Mouse (Mus musculus): ENCODE results near the gene Slc2a9. TPM values are rescaled to one million over a fixed set of nuclear protein-coding genes. Genes with fewer than 3 reads are reported as not detected.

Gene Slc2a9
- polyA plus RNA-seq, 1 experiment from 2014 or later = 0.93 TPM

- H3K36me3 ChIP-seq (ENCODE audit: control insufficient read depth, insufficient read depth, low read length) = no peaks in the 10 kb centered on the region
- WGBS = 83% methylated on average over 9 of the region's 9 CpGs
- no peaks in the 10 kb centered on the region for H3K27me3 ChIP-seq (ENCODE audit: control insufficient read depth, insufficient read depth, low read length)
- H3K27ac ChIP-seq (ENCODE audit: low read length) = no peak overlapping the region
- no peak overlapping the region for H3K4me2 ChIP-seq (replicated peaks; ENCODE audit: low read depth, low read length)
- no peaks in the 10 kb centered on the region for H3K4me1 ChIP-seq (ENCODE audit: control insufficient read depth, insufficient read depth, low read length)
- no peak overlapping the region for H3K4me3 ChIP-seq (ENCODE audit: low read depth, low read length)
- ATAC-seq (ENCODE audit: insufficient number of reproducible peaks, insufficient read depth, low FRiP score, low read depth) = no peak
- no peak overlapping the region for H3K9ac ChIP-seq (replicated peaks; ENCODE audit: low read depth, low read length)
- H3K9me3 ChIP-seq (ENCODE audit: control insufficient read depth, low read depth, low read length) = no peaks in the 10 kb centered on the region
Observed at GRCm38 (mm10) chr5:38440252-38441005, 62.5 kb downstream of the Slc2a9 start.

- H3K4me3 ChIP-seq (ENCODE audit: low read depth, low read length) = no peak overlapping the region
- no peak overlapping the region for H3K9ac ChIP-seq (replicated peaks; ENCODE audit: low read depth, low read length)
- ATAC-seq (ENCODE audit: insufficient number of reproducible peaks, insufficient read depth, low FRiP score, low read depth) = no peak
- no peaks in the 10 kb centered on the region for H3K27me3 ChIP-seq (ENCODE audit: control insufficient read depth, insufficient read depth, low read length)
- 90% methylated on average over 11 of the region's 11 CpGs for WGBS
- H3K36me3 ChIP-seq (ENCODE audit: control insufficient read depth, insufficient read depth, low read length) = no peaks in the 10 kb centered on the region
- no peaks in the 10 kb centered on the region for H3K4me1 ChIP-seq (ENCODE audit: control insufficient read depth, insufficient read depth, low read length)
- H3K4me2 ChIP-seq (replicated peaks; ENCODE audit: low read depth, low read length) = no peak overlapping the region
- no peaks in the 10 kb centered on the region for H3K9me3 ChIP-seq (ENCODE audit: control insufficient read depth, low read depth, low read length)
- no peak overlapping the region for H3K27ac ChIP-seq (ENCODE audit: low read length)
Observed at GRCm38 (mm10) chr5:38436681-38437080, 66.3 kb downstream of the Slc2a9 start.

- WGBS = 66% methylated on average over 3 of the region's 3 CpGs
- no peak for ATAC-seq (ENCODE audit: insufficient number of reproducible peaks, insufficient read depth, low FRiP score, low read depth)
- no peaks in the 10 kb centered on the region for H3K36me3 ChIP-seq (ENCODE audit: control insufficient read depth, insufficient read depth, low read length)
Observed at GRCm38 (mm10) chr5:38434875-38435274, 68.1 kb downstream of the Slc2a9 start.

GRCm38 (mm10) chr5:38431201-38431600 is 71.7 kb downstream of the Slc2a9 start:
- no peaks in the 10 kb centered on the region for H3K4me1 ChIP-seq (ENCODE audit: control insufficient read depth, insufficient read depth, low read length)
- H3K9ac ChIP-seq (replicated peaks; ENCODE audit: low read depth, low read length) = no peak overlapping the region
- WGBS = 71% methylated on average over 7 of the region's 7 CpGs
- H3K27ac ChIP-seq (ENCODE audit: low read length) = no peak overlapping the region
- H3K9me3 ChIP-seq (ENCODE audit: control insufficient read depth, low read depth, low read length) = no peaks in the 10 kb centered on the region
- no peak overlapping the region for H3K4me3 ChIP-seq (ENCODE audit: low read depth, low read length)
- ATAC-seq (ENCODE audit: insufficient number of reproducible peaks, insufficient read depth, low FRiP score, low read depth) = no peak
- no peak overlapping the region for H3K4me2 ChIP-seq (replicated peaks; ENCODE audit: low read depth, low read length)
- no peaks in the 10 kb centered on the region for H3K27me3 ChIP-seq (ENCODE audit: control insufficient read depth, insufficient read depth, low read length)
- H3K36me3 ChIP-seq (ENCODE audit: control insufficient read depth, insufficient read depth, low read length) = no peaks in the 10 kb centered on the region

More at GRCm38 (mm10) chr5:38434875-38435274, 68.1 kb downstream of the Slc2a9 start:
- H3K27ac ChIP-seq (ENCODE audit: low read length) = no peak overlapping the region
- no peak overlapping the region for H3K4me3 ChIP-seq (ENCODE audit: low read depth, low read length)
- no peaks in the 10 kb centered on the region for H3K27me3 ChIP-seq (ENCODE audit: control insufficient read depth, insufficient read depth, low read length)
- no peaks in the 10 kb centered on the region for H3K4me1 ChIP-seq (ENCODE audit: control insufficient read depth, insufficient read depth, low read length)
- H3K9me3 ChIP-seq (ENCODE audit: control insufficient read depth, low read depth, low read length) = no peaks in the 10 kb centered on the region
- H3K9ac ChIP-seq (replicated peaks; ENCODE audit: low read depth, low read length) = no peak overlapping the region
- no peak overlapping the region for H3K4me2 ChIP-seq (replicated peaks; ENCODE audit: low read depth, low read length)

GRCm38 (mm10) chr5:38429106-38429505 is 73.8 kb downstream of the Slc2a9 start:
- Histone ChIP-seq H3K27me3 (ENCODE audit: control insufficient read depth, insufficient read depth, low read length) (no peaks in the 10 kb centered on the region), H3K4me3 (ENCODE audit: low read depth, low read length) (no peak overlapping the region), H3K4me2 (replicated peaks; ENCODE audit: low read depth, low read length) (no peak overlapping the region), H3K27ac (ENCODE audit: low read length) (no peak overlapping the region), H3K36me3 (ENCODE audit: control insufficient read depth, insufficient read depth, low read length) (no peaks in the 10 kb centered on the region), H3K9me3 (ENCODE audit: control insufficient read depth, low read depth, low read length) (no peaks in the 10 kb centered on the region), H3K9ac (replicated peaks; ENCODE audit: low read depth, low read length) (no peak overlapping the region), H3K4me1 (ENCODE audit: control insufficient read depth, insufficient read depth, low read length) (no peaks in the 10 kb centered on the region)
- no peak for ATAC-seq (ENCODE audit: insufficient number of reproducible peaks, insufficient read depth, low FRiP score, low read depth)
- WGBS = 52% methylated on average over 6 of the region's 6 CpGs

- 61% methylated on average over 5 of the region's 5 CpGs for WGBS
- ATAC-seq (ENCODE audit: insufficient number of reproducible peaks, insufficient read depth, low FRiP score, low read depth) = no peak
Observed at GRCm38 (mm10) chr5:38427757-38428156, 75.2 kb downstream of the Slc2a9 start.

GRCm38 (mm10) chr5:38425569-38425968 is 77.4 kb downstream of the Slc2a9 start:
- 78% methylated on average over 6 of the region's 6 CpGs for WGBS

More at GRCm38 (mm10) chr5:38427757-38428156, 75.2 kb downstream of the Slc2a9 start:
- Histone ChIP-seq H3K27me3 (ENCODE audit: control insufficient read depth, insufficient read depth, low read length) (no peaks in the 10 kb centered on the region), H3K4me2 (replicated peaks; ENCODE audit: low read depth, low read length) (no peak overlapping the region), H3K9me3 (ENCODE audit: control insufficient read depth, low read depth, low read length) (no peaks in the 10 kb centered on the region), H3K4me1 (ENCODE audit: control insufficient read depth, insufficient read depth, low read length) (no peaks in the 10 kb centered on the region), H3K27ac (ENCODE audit: low read length) (no peak overlapping the region), H3K9ac (replicated peaks; ENCODE audit: low read depth, low read length) (no peak overlapping the region), H3K4me3 (ENCODE audit: low read depth, low read length) (no peak overlapping the region), H3K36me3 (ENCODE audit: control insufficient read depth, insufficient read depth, low read length) (no peaks in the 10 kb centered on the region)

GRCm38 (mm10) chr5:38422426-38422825 is 80.5 kb downstream of the Slc2a9 start:
- Histone ChIP-seq H3K4me1 (ENCODE audit: control insufficient read depth, insufficient read depth, low read length) (no peaks in the 10 kb centered on the region), H3K27me3 (ENCODE audit: control insufficient read depth, insufficient read depth, low read length) (no peaks in the 10 kb centered on the region), H3K36me3 (ENCODE audit: control insufficient read depth, insufficient read depth, low read length) (no peaks in the 10 kb centered on the region), H3K9ac (replicated peaks; ENCODE audit: low read depth, low read length) (no peak overlapping the region), H3K4me3 (ENCODE audit: low read depth, low read length) (no peak overlapping the region), H3K9me3 (ENCODE audit: control insufficient read depth, low read depth, low read length) (no peaks in the 10 kb centered on the region), H3K4me2 (replicated peaks; ENCODE audit: low read depth, low read length) (no peak overlapping the region), H3K27ac (ENCODE audit: low read length) (no peak overlapping the region)
- 57% methylated on average over 4 of the region's 4 CpGs for WGBS
- ATAC-seq (ENCODE audit: insufficient number of reproducible peaks, insufficient read depth, low FRiP score, low read depth) = no peak

More at GRCm38 (mm10) chr5:38425569-38425968, 77.4 kb downstream of the Slc2a9 start:
- ATAC-seq (ENCODE audit: insufficient number of reproducible peaks, insufficient read depth, low FRiP score, low read depth) = no peak
- H3K4me3 ChIP-seq (ENCODE audit: low read depth, low read length) = no peak overlapping the region
- no peak overlapping the region for H3K9ac ChIP-seq (replicated peaks; ENCODE audit: low read depth, low read length)
- H3K27ac ChIP-seq (ENCODE audit: low read length) = no peak overlapping the region
- H3K36me3 ChIP-seq (ENCODE audit: control insufficient read depth, insufficient read depth, low read length) = no peaks in the 10 kb centered on the region
- no peaks in the 10 kb centered on the region for H3K4me1 ChIP-seq (ENCODE audit: control insufficient read depth, insufficient read depth, low read length)
- no peak overlapping the region for H3K4me2 ChIP-seq (replicated peaks; ENCODE audit: low read depth, low read length)
- no peaks in the 10 kb centered on the region for H3K27me3 ChIP-seq (ENCODE audit: control insufficient read depth, insufficient read depth, low read length)
- H3K9me3 ChIP-seq (ENCODE audit: control insufficient read depth, low read depth, low read length) = no peaks in the 10 kb centered on the region

- Histone ChIP-seq H3K9ac (replicated peaks; ENCODE audit: low read depth, low read length) (no peak overlapping the region), H3K9me3 (ENCODE audit: control insufficient read depth, low read depth, low read length) (peaks cover 5% of the 10 kb centered on the region; the same call in 1 of the 2 replicates), H3K4me1 (ENCODE audit: control insufficient read depth, insufficient read depth, low read length) (no peaks in the 10 kb centered on the region), H3K27me3 (ENCODE audit: control insufficient read depth, insufficient read depth, low read length) (no peaks in the 10 kb centered on the region), H3K4me2 (replicated peaks; ENCODE audit: low read depth, low read length) (no peak overlapping the region), H3K4me3 (ENCODE audit: low read depth, low read length) (no peak overlapping the region), H3K36me3 (ENCODE audit: control insufficient read depth, insufficient read depth, low read length) (no peaks in the 10 kb centered on the region), H3K27ac (ENCODE audit: low read length) (no peak overlapping the region)
- ATAC-seq (ENCODE audit: insufficient number of reproducible peaks, insufficient read depth, low FRiP score, low read depth) = no peak
- WGBS = 86% methylated on average over 6 of the region's 6 CpGs
Observed at GRCm38 (mm10) chr5:38418799-38419198, 84.1 kb downstream of the Slc2a9 start.

All from stomach, embryonic 14.5 days (tissue).